Mouse (Mus musculus): Measurements from ENCODE around the gene Btnl1. TPM values are rescaled to one million over a fixed set of nuclear protein-coding genes. Genes with fewer than 3 reads are reported as not detected.
A peak's percentile ranks its signal among the peaks of the same experiment; 100 is the strongest.

Btnl1 gene
- polyA plus RNA-seq (2014; fragmentation: Nextera tagmentation; extraction: Ambion mirVana): not detected in 2 replicates

- no peak for DNase-seq (ENCODE audit: low spot score)
- Histone ChIP-seq H3K36me3 (replicated peaks; ENCODE audit: control insufficient read depth, insufficient read depth) (no peaks in the 10 kb centered on the region), H3K9ac (no peak within 1 kb of the TSS), H3K27ac (no peak within 1 kb of the TSS), H3K4me1 (replicated peaks; ENCODE audit: control insufficient read depth, insufficient read depth, low read length) (no peaks in the 10 kb centered on the region), H3K4me3 (replicated peaks; ENCODE audit: low read length) (no peak within 1 kb of the TSS), H3K4me2 (replicated peaks) (no peak within 1 kb of the TSS), H3K9me3 (ENCODE audit: control insufficient read depth, low read length) (no peaks in the 10 kb centered on the region), H3K27me3 (ENCODE audit: control insufficient read depth, insufficient read depth, low read length) (no peaks in the 10 kb centered on the region)
- WGBS: 80% methylated on average over 2 of the region's 2 CpGs
- ATAC-seq (ENCODE audit: low FRiP score): no peak
Measured at GRCm38 (mm10) chr17:34376847-34377246, at the start of gene Btnl1. Btnl1 (plus strand) TSS chr17:34377132.

- Histone ChIP-seq H3K9me3 (ENCODE audit: control insufficient read depth, low read length) (no peaks in the 10 kb centered on the region), H3K27me3 (ENCODE audit: control insufficient read depth, insufficient read depth, low read length) (no peaks in the 10 kb centered on the region), H3K36me3 (replicated peaks; ENCODE audit: control insufficient read depth, insufficient read depth) (no peaks in the 10 kb centered on the region), H3K4me2 (replicated peaks) (no peak overlapping the region), H3K4me3 (replicated peaks; ENCODE audit: low read length) (no peak overlapping the region), H3K4me1 (replicated peaks; ENCODE audit: control insufficient read depth, insufficient read depth, low read length) (no peaks in the 10 kb centered on the region), H3K9ac (no peak overlapping the region), H3K27ac (no peak overlapping the region)
- DNase-seq (ENCODE audit: low spot score): no peak
- ATAC-seq (ENCODE audit: low FRiP score): no peak
- 78% methylated on average over 2 of the region's 2 CpGs for WGBS
Measured at GRCm38 (mm10) chr17:34329807-34330206, 47.1 kb upstream of the Btnl1 start.

- Histone ChIP-seq H3K27me3 (ENCODE audit: control insufficient read depth, insufficient read depth, low read length) (no peaks in the 10 kb centered on the region), H3K4me2 (replicated peaks) (no peak overlapping the region), H3K4me1 (replicated peaks; ENCODE audit: control insufficient read depth, insufficient read depth, low read length) (no peaks in the 10 kb centered on the region), H3K27ac (no peak overlapping the region), H3K9ac (no peak overlapping the region), H3K36me3 (replicated peaks; ENCODE audit: control insufficient read depth, insufficient read depth) (no peaks in the 10 kb centered on the region), H3K4me3 (replicated peaks; ENCODE audit: low read length) (no peak overlapping the region), H3K9me3 (ENCODE audit: control insufficient read depth, low read length) (no peaks in the 10 kb centered on the region)
- DNase-seq (ENCODE audit: low spot score): no peak
- 95% methylated on average over 1 of the region's 1 CpGs for whole genome bisulfite sequencing
- ATAC-seq (ENCODE audit: low FRiP score): no peak
Measured at GRCm38 (mm10) chr17:34331200-34331599, 45.7 kb upstream of the Btnl1 start.

GRCm38 (mm10) chr17:34340619-34341402, 36.1 kb upstream of the Btnl1 start:
- Histone ChIP-seq H3K27ac (no peak overlapping the region), H3K9me3 (ENCODE audit: control insufficient read depth, low read length) (no peaks in the 10 kb centered on the region), H3K4me1 (replicated peaks; ENCODE audit: control insufficient read depth, insufficient read depth, low read length) (no peaks in the 10 kb centered on the region), H3K9ac (no peak overlapping the region), H3K27me3 (ENCODE audit: control insufficient read depth, insufficient read depth, low read length) (no peaks in the 10 kb centered on the region), H3K4me2 (replicated peaks) (no peak overlapping the region), H3K36me3 (replicated peaks; ENCODE audit: control insufficient read depth, insufficient read depth) (no peaks in the 10 kb centered on the region), H3K4me3 (replicated peaks; ENCODE audit: low read length) (no peak overlapping the region)
- 40% methylated on average over 3 of the region's 3 CpGs for WGBS
- ATAC-seq (ENCODE audit: low FRiP score): no peak
- DNase-seq (ENCODE audit: low spot score): no peak

GRCm38 (mm10) chr17:34344882-34345281, 32.0 kb upstream of the Btnl1 start:
- H3K4me3 ChIP-seq (replicated peaks; ENCODE audit: low read length): no peak overlapping the region
- no peak overlapping the region for H3K27ac ChIP-seq
- ATAC-seq (ENCODE audit: low FRiP score) (no peak), DNase-seq (ENCODE audit: low spot score) (no peak)
- no peak overlapping the region for H3K4me2 ChIP-seq (replicated peaks)
- no peaks in the 10 kb centered on the region for H3K27me3 ChIP-seq (ENCODE audit: control insufficient read depth, insufficient read depth, low read length)
- H3K36me3 ChIP-seq (replicated peaks; ENCODE audit: control insufficient read depth, insufficient read depth): no peaks in the 10 kb centered on the region
- H3K9ac ChIP-seq: no peak overlapping the region
- H3K4me1 ChIP-seq (replicated peaks; ENCODE audit: control insufficient read depth, insufficient read depth, low read length): no peaks in the 10 kb centered on the region
- H3K9me3 ChIP-seq (ENCODE audit: control insufficient read depth, low read length): no peaks in the 10 kb centered on the region
- WGBS: 98% methylated on average over 4 of the region's 4 CpGs

- Histone ChIP-seq H3K4me1 (replicated peaks; ENCODE audit: control insufficient read depth, insufficient read depth, low read length) (no peaks in the 10 kb centered on the region), H3K27me3 (ENCODE audit: control insufficient read depth, insufficient read depth, low read length) (no peaks in the 10 kb centered on the region), H3K4me3 (replicated peaks; ENCODE audit: low read length) (no peak overlapping the region), H3K9me3 (ENCODE audit: control insufficient read depth, low read length) (no peaks in the 10 kb centered on the region), H3K27ac (no peak overlapping the region), H3K9ac (no peak overlapping the region), H3K4me2 (replicated peaks) (no peak overlapping the region), H3K36me3 (replicated peaks; ENCODE audit: control insufficient read depth, insufficient read depth) (no peaks in the 10 kb centered on the region)
- 88% methylated on average over 7 of the region's 7 CpGs for WGBS
- ATAC-seq (ENCODE audit: low FRiP score) (no peak), DNase-seq (ENCODE audit: low spot score) (no peak)
Measured at GRCm38 (mm10) chr17:34345486-34345885, 31.4 kb upstream of the Btnl1 start.

- no peak for ATAC-seq (ENCODE audit: low FRiP score)
- Histone ChIP-seq H3K9me3 (ENCODE audit: control insufficient read depth, low read length) (no peaks in the 10 kb centered on the region), H3K4me2 (replicated peaks) (no peak overlapping the region), H3K4me1 (replicated peaks; ENCODE audit: control insufficient read depth, insufficient read depth, low read length) (no peaks in the 10 kb centered on the region), H3K27me3 (ENCODE audit: control insufficient read depth, insufficient read depth, low read length) (no peaks in the 10 kb centered on the region), H3K9ac (no peak overlapping the region), H3K4me3 (replicated peaks; ENCODE audit: low read length) (no peak overlapping the region), H3K27ac (no peak overlapping the region), H3K36me3 (replicated peaks; ENCODE audit: control insufficient read depth, insufficient read depth) (no peaks in the 10 kb centered on the region)
- 83% methylated on average over 3 of the region's 3 CpGs for WGBS
- no peak for DNase-seq (ENCODE audit: low spot score)
Measured at GRCm38 (mm10) chr17:34346041-34346440, 30.9 kb upstream of the Btnl1 start.

GRCm38 (mm10) chr17:34347606-34348308, 29.2 kb upstream of the Btnl1 start:
- Histone ChIP-seq H3K4me3 (replicated peaks; ENCODE audit: low read length) (no peak overlapping the region), H3K9me3 (ENCODE audit: control insufficient read depth, low read length) (no peaks in the 10 kb centered on the region), H3K36me3 (replicated peaks; ENCODE audit: control insufficient read depth, insufficient read depth) (no peaks in the 10 kb centered on the region), H3K27ac (no peak overlapping the region), H3K4me1 (replicated peaks; ENCODE audit: control insufficient read depth, insufficient read depth, low read length) (no peaks in the 10 kb centered on the region), H3K4me2 (replicated peaks) (no peak overlapping the region), H3K9ac (no peak overlapping the region), H3K27me3 (ENCODE audit: control insufficient read depth, insufficient read depth, low read length) (no peaks in the 10 kb centered on the region)
- no peak for ATAC-seq (ENCODE audit: low FRiP score)
- WGBS: 82% methylated on average over 6 of the region's 6 CpGs
- peak; percentile 51 for DNase-seq (ENCODE audit: low spot score)

- no peak overlapping the region for H3K9ac ChIP-seq
- H3K4me1 ChIP-seq (replicated peaks; ENCODE audit: control insufficient read depth, insufficient read depth, low read length): no peaks in the 10 kb centered on the region
- no peak overlapping the region for H3K4me3 ChIP-seq (replicated peaks; ENCODE audit: low read length)
- ATAC-seq (ENCODE audit: low FRiP score): no peak
- no peaks in the 10 kb centered on the region for H3K27me3 ChIP-seq (ENCODE audit: control insufficient read depth, insufficient read depth, low read length)
- no peak overlapping the region for H3K27ac ChIP-seq
- WGBS: 3% methylated on average over 4 of the region's 4 CpGs
- H3K4me2 ChIP-seq (replicated peaks): no peak overlapping the region
- no peaks in the 10 kb centered on the region for H3K36me3 ChIP-seq (replicated peaks; ENCODE audit: control insufficient read depth, insufficient read depth)
- peak; percentile 94 for DNase-seq (ENCODE audit: low spot score)
- no peaks in the 10 kb centered on the region for H3K9me3 ChIP-seq (ENCODE audit: control insufficient read depth, low read length)
Measured at GRCm38 (mm10) chr17:34349429-34349828, 27.5 kb upstream of the Btnl1 start.
